Mouse (Mus musculus) embryonic facial prominence, embryonic 14.5 days (tissue): ENCODE measurements around the gene Lpin3. TPM values are rescaled to one million over a fixed set of nuclear protein-coding genes. Genes with fewer than 3 reads are reported as not detected.

Experiments
- ATAC-seq: fragments of 200-750 bp; cut with Nextera tagmentation; 2 replicates; pipeline ENCODE4 v1.8.0; 2017; ENCODE audit warnings: low read depth, moderate number of reproducible peaks, moderate TSS enrichment
- DNase-seq: peaks from one replicate; pipeline ENCODE4 v3.0.0-alpha.2; 2015; ENCODE audit warnings: low spot score
- H3K27ac ChIP-seq: fragments of 300-500 bp; sonication (generic); replicated peaks from 2 replicates; pipeline ENCODE4 v1.5.1; 2014; ENCODE audit warnings: low read depth, mild to moderate bottlenecking, low read length, moderate library complexity
- H3K27me3 ChIP-seq: fragments of 300-500 bp; sonication (generic); replicated peaks from 2 replicates; pipeline ENCODE4 v1.6.1; 2014; ENCODE audit warnings: low read length; ENCODE audit not compliant: control insufficient read depth, insufficient read depth
- H3K36me3 ChIP-seq: fragments of 300-500 bp; sonication (generic); 2 replicates; pipeline ENCODE4 v1.6.1; 2014; ENCODE audit warnings: low read length, mixed read lengths; ENCODE audit not compliant: control insufficient read depth, insufficient read depth
- H3K4me1 ChIP-seq: fragments of 300-500 bp; sonication (generic); 2 replicates; pipeline ENCODE4 v1.6.1; 2014; ENCODE audit warnings: antibody characterized with exemption, low read length; ENCODE audit not compliant: control insufficient read depth, insufficient read depth
- H3K4me2 ChIP-seq: fragments of 300-500 bp; sonication (generic); 2 replicates; pipeline ENCODE4 v1.6.1; 2014; ENCODE audit warnings: low read depth, mild to moderate bottlenecking, low read length, moderate library complexity, mixed read lengths
- H3K4me3 ChIP-seq: fragments of 300-500 bp; sonication (generic); 2 replicates; pipeline ENCODE4 v1.5.1; 2014; ENCODE audit warnings: low read depth, mild to moderate bottlenecking, low read length
- H3K9ac ChIP-seq: fragments of 300-500 bp; sonication (generic); 2 replicates; pipeline ENCODE4 v1.6.1; 2014; ENCODE audit warnings: low read depth, mild to moderate bottlenecking, low read length, moderate library complexity, mixed read lengths
- H3K9me3 ChIP-seq: fragments of 300-500 bp; sonication (generic); 2 replicates; pipeline ENCODE4 v1.6.1; 2016; ENCODE audit warnings: low read length; ENCODE audit not compliant: control insufficient read depth
- WGBS: fragments of 180-500 bp; shearing (Covaris S2); extraction: QIAGEN DNeasy Blood & Tissue Kit; methylation state at CpG from one replicate; pipeline ENCODE4 v1.1.7; 2014; 5-methylcytosine and 5-hydroxymethylcytosine counted together
- polyA plus RNA-seq: library from polyadenylated mRNA; unstranded; fragments of >200 nt; fragmentation: Nextera tagmentation; extraction: Ambion mirVana; gene quantifications from 2 replicates; pipeline ENCODE4 v1.2.1, GENCODE M21; 2014

The Lpin3 gene
- polyA plus RNA-seq, 1 experiment from 2014 or later: 1.1 TPM

DNA sequence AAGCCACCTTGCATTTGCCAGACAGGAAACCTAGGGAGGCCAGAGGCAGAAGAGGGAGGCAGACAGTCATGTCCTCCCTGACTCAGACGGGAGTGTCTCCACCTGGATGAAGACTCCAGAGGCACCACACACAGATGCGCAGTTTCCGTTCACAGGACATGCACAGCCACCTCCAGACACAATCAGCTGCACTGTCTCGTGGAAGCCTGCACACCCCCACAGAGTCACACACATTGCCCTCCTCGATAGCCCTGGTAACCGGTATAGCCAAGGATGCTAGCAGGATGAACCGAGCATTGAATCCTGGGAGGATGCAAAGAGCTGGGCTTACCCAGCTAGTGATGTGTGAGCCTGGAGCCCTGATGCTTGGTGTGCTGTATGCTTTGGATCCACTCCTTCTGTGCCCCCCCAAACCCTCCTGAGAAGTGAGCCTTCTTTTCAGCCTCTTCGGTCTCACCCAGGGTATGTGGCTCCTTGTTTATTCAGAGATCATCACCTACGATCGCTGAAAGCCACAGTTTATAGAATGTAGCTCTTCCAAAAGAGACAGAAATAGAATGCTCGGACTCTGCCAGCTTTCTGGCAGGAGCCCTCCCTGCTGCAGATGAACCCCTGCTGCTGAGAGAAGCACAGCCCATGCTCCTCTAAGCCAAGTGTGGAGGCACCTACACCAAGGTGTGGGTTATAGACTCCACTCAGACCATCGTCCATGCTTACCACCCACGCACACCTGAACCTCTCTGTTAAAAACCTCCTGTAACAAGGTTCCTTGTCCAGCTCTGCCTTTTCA, 35.5 kb downstream of the Lpin3 start:
- peaks cover 11% of the 10 kb centered on the region; the same call in 1 of the 2 replicates for H3K27me3 ChIP-seq
- H3K27ac ChIP-seq: peak overlapping the region; percentile 39
- H3K4me1 ChIP-seq: peaks cover 15% of the 10 kb centered on the region
- H3K4me2 ChIP-seq: no peak overlapping the region
- no peak overlapping the region for H3K9ac ChIP-seq
- H3K4me3 ChIP-seq: no peak overlapping the region
- WGBS: 56% methylated on average over 13 of the region's 13 CpGs
- no peaks in the 10 kb centered on the region for H3K36me3 ChIP-seq
- DNase-seq: peak; percentile 41
- ATAC-seq: no peak
- no peaks in the 10 kb centered on the region for H3K9me3 ChIP-seq

GRCm38 (mm10) chr2:160916714-160917113, 36.2 kb downstream of the Lpin3 start:
- no peak for ATAC-seq
- peak overlapping the region; percentile 39 for H3K27ac ChIP-seq
- H3K9ac ChIP-seq: no peak overlapping the region
- H3K4me1 ChIP-seq: peaks cover 8% of the 10 kb centered on the region
- H3K4me2 ChIP-seq: no peak overlapping the region
- no peak overlapping the region for H3K4me3 ChIP-seq
- peak; percentile 71 for DNase-seq
- 73% methylated on average over 8 of the region's 8 CpGs for WGBS
- H3K36me3 ChIP-seq: no peaks in the 10 kb centered on the region
- H3K27me3 ChIP-seq: peaks cover 5% of the 10 kb centered on the region; the same call in 1 of the 2 replicates
- H3K9me3 ChIP-seq: no peaks in the 10 kb centered on the region

GRCm38 (mm10) chr2:160917313-160917712, 36.8 kb downstream of the Lpin3 start:
- no peak for ATAC-seq
- Histone ChIP-seq H3K9ac (no peak overlapping the region), H3K36me3 (no peaks in the 10 kb centered on the region), H3K27me3 (no peaks in the 10 kb centered on the region), H3K4me3 (no peak overlapping the region), H3K4me2 (no peak overlapping the region), H3K27ac (no peak overlapping the region), H3K9me3 (no peaks in the 10 kb centered on the region), H3K4me1 (peaks cover 7% of the 10 kb centered on the region)
- 82% methylated on average over 3 of the region's 3 CpGs for WGBS
- DNase-seq: no peak

DNA sequence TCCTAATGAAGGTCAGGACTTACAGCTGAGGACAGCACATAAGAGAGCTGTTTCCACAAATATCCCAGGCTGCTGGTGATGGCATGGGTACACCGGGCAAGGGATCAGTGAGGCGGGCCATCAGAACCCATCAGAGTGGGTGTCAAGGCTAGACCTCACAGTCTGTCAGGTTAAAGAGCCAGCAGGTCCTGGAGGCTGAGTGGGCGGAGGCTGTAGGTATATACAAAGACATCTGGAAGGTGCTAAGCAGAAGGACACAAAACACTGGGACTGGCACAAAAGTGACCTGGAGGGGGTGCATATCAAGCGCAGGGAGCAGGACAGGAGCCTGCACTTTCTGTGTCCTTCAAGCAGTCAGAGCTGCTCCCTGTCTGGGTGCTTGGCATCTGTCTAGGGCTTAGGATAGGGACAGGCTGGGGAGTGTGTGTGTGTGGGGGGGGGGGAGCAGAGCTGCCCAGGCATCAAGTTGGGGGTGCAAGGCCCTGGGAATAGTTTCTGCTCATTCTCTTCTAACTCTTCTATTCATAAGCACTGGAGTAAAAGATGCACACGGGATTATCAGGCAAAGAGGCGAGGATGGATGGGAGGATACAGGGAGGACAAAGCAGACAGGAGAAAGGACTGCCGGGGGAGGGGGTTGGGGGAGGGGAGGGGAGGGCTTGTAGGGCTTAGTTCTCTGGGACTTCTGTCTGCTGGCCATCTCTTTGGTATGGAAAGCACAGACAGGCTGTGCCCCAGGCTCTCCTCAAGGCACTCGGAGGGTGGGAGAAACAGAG, 37.9 kb downstream of the Lpin3 start:
- H3K27me3 ChIP-seq: no peaks in the 10 kb centered on the region
- H3K4me1 ChIP-seq: peaks cover 7% of the 10 kb centered on the region
- H3K27ac ChIP-seq: no peak overlapping the region
- H3K4me3 ChIP-seq: no peak overlapping the region
- H3K9ac ChIP-seq: no peak overlapping the region
- no peaks in the 10 kb centered on the region for H3K9me3 ChIP-seq
- 69% methylated on average over 8 of the region's 8 CpGs for WGBS
- DNase-seq: no peak
- ATAC-seq: no peak
- no peak overlapping the region for H3K4me2 ChIP-seq
- no peaks in the 10 kb centered on the region for H3K36me3 ChIP-seq

DNA sequence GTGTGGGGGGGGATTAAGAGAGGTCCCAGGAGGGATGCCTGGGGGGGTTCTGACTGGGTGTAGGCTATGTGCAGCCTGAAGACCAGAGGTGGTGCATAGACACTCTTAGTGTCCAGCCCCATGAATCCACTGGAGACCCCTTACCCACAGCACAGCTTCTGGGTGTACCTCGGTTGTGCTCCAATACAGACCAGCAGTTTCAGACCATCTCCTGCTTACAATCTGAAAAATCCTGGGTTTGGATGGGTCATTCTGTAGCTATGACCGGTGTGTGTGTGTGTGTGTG, 38.4 kb downstream of the Lpin3 start:
- Histone ChIP-seq H3K36me3 (no peaks in the 10 kb centered on the region), H3K9me3 (no peaks in the 10 kb centered on the region), H3K4me1 (peaks cover 7% of the 10 kb centered on the region), H3K9ac (no peak overlapping the region), H3K27me3 (no peaks in the 10 kb centered on the region), H3K27ac (no peak overlapping the region), H3K4me3 (no peak overlapping the region), H3K4me2 (no peak overlapping the region)
- WGBS: 73% methylated on average over 2 of the region's 2 CpGs
- ATAC-seq: no peak
- DNase-seq: no peak

- WGBS: 49% methylated on average over 7 of the region's 7 CpGs
- ATAC-seq: 0 out of 2 replicates have a peak, but pooled peaks have one; percentile 19
Measured at GRCm38 (mm10) chr2:160921285-160921684, 40.8 kb downstream of the Lpin3 start.

GRCm38 (mm10) chr2:160925203-160925602, 44.7 kb downstream of the Lpin3 start:
- ATAC-seq (peak; percentile 24; the same call in 1 of the 2 replicates), DNase-seq (peak; percentile 53)
- peak overlapping the region; percentile 44 for H3K27ac ChIP-seq
- H3K4me3 ChIP-seq: no peak overlapping the region
- H3K9ac ChIP-seq: no peak overlapping the region
- H3K4me1 ChIP-seq: peaks cover 14% of the 10 kb centered on the region; the same call in 1 of the 2 replicates
- H3K4me2 ChIP-seq: no peak overlapping the region
- WGBS: 64% methylated on average over 9 of the region's 9 CpGs
- H3K27me3 ChIP-seq: no peaks in the 10 kb centered on the region
- H3K9me3 ChIP-seq: no peaks in the 10 kb centered on the region
- H3K36me3 ChIP-seq: no peaks in the 10 kb centered on the region

More at GRCm38 (mm10) chr2:160921285-160921684, 40.8 kb downstream of the Lpin3 start:
- Histone ChIP-seq H3K4me2 (0 out of 2 replicates have a peak overlapping the region, but pooled peaks have one; percentile 4), H3K4me1 (peaks cover 17% of the 10 kb centered on the region), H3K27me3 (no peaks in the 10 kb centered on the region), H3K4me3 (no peak overlapping the region), H3K9ac (no peak overlapping the region), H3K27ac (no peak overlapping the region), H3K9me3 (no peaks in the 10 kb centered on the region), H3K36me3 (no peaks in the 10 kb centered on the region)
- no peak for DNase-seq

DNA sequence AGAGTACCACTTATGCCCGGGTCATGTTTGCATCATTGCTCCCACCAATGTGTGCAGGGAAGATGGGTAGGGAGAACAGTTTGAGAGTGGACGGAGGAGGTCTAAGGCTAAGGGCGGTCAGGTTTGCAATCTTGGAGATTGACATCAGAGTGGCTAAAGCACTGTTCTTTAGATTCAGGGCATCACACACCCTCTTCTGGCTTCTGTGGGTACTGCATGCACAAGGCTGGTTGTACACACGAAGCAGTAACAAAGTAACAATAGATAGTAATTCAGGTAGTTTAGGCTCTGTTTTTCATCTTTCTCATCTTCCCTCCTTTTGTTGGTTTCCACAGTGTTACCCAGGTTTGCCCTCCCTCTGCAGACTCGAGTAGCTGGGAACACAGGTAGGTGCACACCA, 50.9 kb downstream of the Lpin3 start:
- 93% methylated on average over 5 of the region's 5 CpGs for WGBS
- DNase-seq (no peak), ATAC-seq (no peak)
- H3K4me2 ChIP-seq: no peak overlapping the region
- H3K4me1 ChIP-seq: peaks cover 10% of the 10 kb centered on the region
- H3K9ac ChIP-seq: no peak overlapping the region
- H3K36me3 ChIP-seq: no peaks in the 10 kb centered on the region
- H3K27me3 ChIP-seq: no peaks in the 10 kb centered on the region
- no peak overlapping the region for H3K27ac ChIP-seq
- H3K4me3 ChIP-seq: no peak overlapping the region
- no peaks in the 10 kb centered on the region for H3K9me3 ChIP-seq
